33 mouse cellular contexts compared by ENCODE assay signal in the genomic region with DNA sequence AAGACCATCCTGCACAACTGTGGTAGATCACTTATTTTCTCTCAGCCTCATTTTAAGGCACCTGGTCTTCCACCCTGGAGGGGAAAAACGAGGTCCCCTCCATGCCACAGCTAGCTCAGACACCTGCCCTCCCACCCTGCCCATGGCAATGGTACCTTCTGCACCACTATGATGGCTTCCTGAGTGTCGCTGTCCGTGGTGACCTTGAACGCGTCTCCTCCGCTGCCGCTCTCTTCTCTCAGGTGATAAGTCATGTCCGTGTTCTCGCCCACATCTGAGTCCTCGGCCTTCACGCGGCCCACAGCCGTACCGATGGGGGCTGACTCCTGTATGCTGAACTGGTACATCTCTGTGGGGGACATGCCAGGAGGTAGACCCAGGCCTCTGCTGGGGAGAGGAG. TPM values are rescaled to one million over a fixed set of nuclear protein-coding genes. Genes with fewer than 3 reads are reported as not detected.
"Had no signal": no experiment of that assay in that cellular context is flagged by ENCODE, and none has a peak within 500 bp of the region (broad histone marks: within the 10 kb centered on the region; RNA-seq: fewer than 3 reads in every experiment).

No protein-coding gene starts in this region.

- H3K27me3 ChIP-seq: forebrain, embryonic 13.5 days; forebrain, embryonic 15.5 days had no signal

- DNase-seq: cerebellum, postnatal 14 days; cerebellum, postnatal 25 days; cerebellum, postnatal 36 days; embryo, embryonic 11 days; forebrain, postnatal 0 days; gastrocnemius, adult 2 months; gastrocnemius, postnatal 10 days; gastrocnemius, postnatal 14 days; gastrocnemius, postnatal 25 days; gastrocnemius, postnatal 36 days; heart, adult 11 months; heart, adult 18-20 months; heart, adult 2 months had no signal

- H3K36me3 ChIP-seq: embryonic facial prominence, embryonic 10.5 days; embryonic facial prominence, embryonic 12.5 days; embryonic facial prominence, embryonic 13.5 days; embryonic facial prominence, embryonic 15.5 days; forebrain, embryonic 15.5 days; heart, embryonic 10.5 days; heart, embryonic 12.5 days had no signal

- H3K4me2 ChIP-seq: embryonic facial prominence, embryonic 12.5 days; embryonic facial prominence, embryonic 13.5 days; embryonic facial prominence, embryonic 15.5 days; forebrain, embryonic 12.5 days; forebrain, embryonic 13.5 days; forebrain, embryonic 15.5 days; heart, embryonic 11.5 days; heart, embryonic 12.5 days had no signal

- H3K4me3 ChIP-seq: embryonic facial prominence, embryonic 10.5 days; embryonic facial prominence, embryonic 12.5 days; embryonic facial prominence, embryonic 13.5 days; embryonic facial prominence, embryonic 15.5 days; erythroblast, embryonic 14.5 days; forebrain, embryonic 10.5 days; forebrain, embryonic 12.5 days; forebrain, embryonic 13.5 days; forebrain, embryonic 15.5 days; gastrocnemius, adult 2 months; heart, adult 2 months; heart, embryonic 10.5 days; heart, embryonic 12.5 days had no signal

RNA-seq across cellular contexts. Expression of gene 1700025C18Rik, which starts 52.9 kb away (rescaled TPM):
- polyA plus RNA-seq: cortical plate, adult 2 months; embryonic facial prominence, embryonic 10.5 days; embryonic facial prominence, embryonic 11.5 days; embryonic facial prominence, embryonic 12.5 days; embryonic facial prominence, embryonic 13.5 days; embryonic facial prominence, embryonic 14.5 days; embryonic facial prominence, embryonic 15.5 days; erythroblast, embryonic 14.5 days; forebrain, embryonic 10.5 days; forebrain, embryonic 11.5 days; forebrain, embryonic 12.5 days; forebrain, embryonic 13.5 days; forebrain, embryonic 14.5 days; forebrain, embryonic 15.5 days; forebrain, embryonic 16.5 days; forebrain, postnatal 0 days; frontal cortex, adult 2 months; gonadal fat pad, adult 2 months; heart, adult 2 months; heart, embryonic 10.5 days; heart, embryonic 11.5 days; heart, embryonic 12.5 days had no signal
